Mouse (Mus musculus) kidney, adult 2 months (tissue): ENCODE results near the gene Ergic3.

ENCODE experiments used
- CTCF ChIP-seq: fragments of 200-500 bp; conservative IDR thresholded peaks from 2 replicates; pipeline ENCODE4 v1.5.1; 2011; ENCODE audit warnings: low read depth, mild to moderate bottlenecking, control low read depth, low read length, moderate library complexity, mixed read lengths; ENCODE audit not compliant: insufficient read depth, insufficient read length
- POLR2A ChIP-seq: fragments of 200-500 bp; IDR thresholded peaks from one replicate; pipeline ENCODE4 v1.6.1; 2011; ENCODE audit warnings: low read depth, low read length, control low read depth

GRCm38 (mm10) chr2:156039390-156039789, 31.5 kb downstream of the Ergic3 start:
- TF ChIP-seq POLR2A = no peak
- TF ChIP-seq CTCF = no peak
